Mouse (Mus musculus) kidney, adult 2 months (tissue): ENCODE data around the gene Ppp3ca. TPM values are rescaled to one million over a fixed set of nuclear protein-coding genes. Genes with fewer than 3 reads are reported as not detected.

Source experiments
- DNase-seq: peaks from one replicate; pipeline ENCODE4 v3.0.0; 2021
- H3K27ac ChIP-seq: fragments of 200-500 bp; 2 replicates; pipeline ENCODE4 v1.5.1; 2012; ENCODE audit warnings: low read depth, low read length, control low read depth, inconsistent platforms; ENCODE audit not compliant: insufficient read depth
- H3K27me3 ChIP-seq: fragments of 200-500 bp; replicated peaks from 2 replicates; pipeline ENCODE4 v1.6.1; 2012; ENCODE audit warnings: mild to moderate bottlenecking, moderate library complexity, low read length, inconsistent platforms; ENCODE audit not compliant: control insufficient read depth, insufficient read depth
- H3K36me3 ChIP-seq: fragments of 200-500 bp; 2 replicates; pipeline ENCODE4 v1.6.1; 2012; ENCODE audit warnings: mild to moderate bottlenecking, moderate library complexity, low read length, inconsistent platforms; ENCODE audit not compliant: control insufficient read depth, insufficient read depth
- H3K4me1 ChIP-seq: fragments of 200-500 bp; 2 replicates; pipeline ENCODE4 v1.6.1; 2011; ENCODE audit warnings: low read length; ENCODE audit not compliant: control insufficient read depth, insufficient read depth
- H3K4me3 ChIP-seq: fragments of 200-500 bp; 2 replicates; pipeline ENCODE4 v1.5.1; 2011; ENCODE audit warnings: mild to moderate bottlenecking, low read depth, low read length, control low read depth; ENCODE audit not compliant: insufficient read depth
- CTCF ChIP-seq: fragments of 200-500 bp; conservative IDR thresholded peaks from 2 replicates; pipeline ENCODE4 v1.5.1; 2011; ENCODE audit warnings: low read depth, mild to moderate bottlenecking, control low read depth, low read length, moderate library complexity, mixed read lengths; ENCODE audit not compliant: insufficient read depth, insufficient read length
- POLR2A ChIP-seq: fragments of 200-500 bp; IDR thresholded peaks from one replicate; pipeline ENCODE4 v1.6.1; 2011; ENCODE audit warnings: low read depth, low read length, control low read depth
- WGBS: fragments of 180-500 bp; shearing (Covaris S2); methylation state at CpG from one replicate; pipeline ENCODE4 v1.1.7; 2018; 5-methylcytosine and 5-hydroxymethylcytosine counted together
- polyA plus RNA-seq: library from polyadenylated mRNA; depleted of rRNA; stranded (reverse); fragments of >200 nt; gene quantifications from 2 replicates; pipeline ENCODE4 v1.2.3, GENCODE M21; 2012

The Ppp3ca gene
- polyA plus RNA-seq, 1 experiment: 14.0 TPM

GRCm38 (mm10) chr3:136813886-136814285 lies 144.0 kb downstream of the Ppp3ca start:
- Histone ChIP-seq H3K4me3 (no peak overlapping the region), H3K27ac (no peak overlapping the region), H3K36me3 (no peaks in the 10 kb centered on the region), H3K27me3 (no peaks in the 10 kb centered on the region), H3K4me1 (peaks cover 8% of the 10 kb centered on the region; the same call in 1 of the 2 replicates)
- 99% methylated on average over 2 of the region's 2 CpGs for WGBS
- no peak for DNase-seq
- no peak for TF ChIP-seq POLR2A
- TF ChIP-seq CTCF: no peak

GRCm38 (mm10) chr3:136814916-136815315 lies 145.0 kb downstream of the Ppp3ca start:
- no peak overlapping the region for H3K4me3 ChIP-seq
- TF ChIP-seq CTCF (no peak), POLR2A (no peak)
- no peak overlapping the region for H3K27ac ChIP-seq
- 60% methylated on average over 4 of the region's 4 CpGs for WGBS
- DNase-seq: peak; percentile 21
- no peaks in the 10 kb centered on the region for H3K36me3 ChIP-seq
- peaks cover 11% of the 10 kb centered on the region; the same call in 1 of the 2 replicates for H3K4me1 ChIP-seq
- no peaks in the 10 kb centered on the region for H3K27me3 ChIP-seq

GRCm38 (mm10) chr3:136816319-136816718 lies 146.4 kb downstream of the Ppp3ca start:
- TF ChIP-seq POLR2A (no peak), CTCF (no peak)
- H3K4me1 ChIP-seq: peaks cover 11% of the 10 kb centered on the region; the same call in 1 of the 2 replicates
- no peaks in the 10 kb centered on the region for H3K36me3 ChIP-seq
- no peaks in the 10 kb centered on the region for H3K27me3 ChIP-seq
- H3K27ac ChIP-seq: no peak overlapping the region
- no peak overlapping the region for H3K4me3 ChIP-seq
- 80% methylated on average over 3 of the region's 3 CpGs for WGBS
- no peak for DNase-seq

GRCm38 (mm10) chr3:136818997-136819396 lies 149.1 kb downstream of the Ppp3ca start:
- no peaks in the 10 kb centered on the region for H3K27me3 ChIP-seq
- peaks cover 9% of the 10 kb centered on the region; the same call in 1 of the 2 replicates for H3K4me1 ChIP-seq
- no peak for TF ChIP-seq POLR2A
- no peak for TF ChIP-seq CTCF
- no peaks in the 10 kb centered on the region for H3K36me3 ChIP-seq
- no peak overlapping the region for H3K4me3 ChIP-seq
- H3K27ac ChIP-seq: no peak overlapping the region
- DNase-seq: peak; percentile 12
- 43% methylated on average over 5 of the region's 5 CpGs for WGBS

GRCm38 (mm10) chr3:136821039-136821438 lies 151.1 kb downstream of the Ppp3ca start:
- Histone ChIP-seq H3K4me3 (no peak overlapping the region), H3K27ac (no peak overlapping the region), H3K27me3 (no peaks in the 10 kb centered on the region), H3K36me3 (no peaks in the 10 kb centered on the region), H3K4me1 (peaks cover 3% of the 10 kb centered on the region; the same call in 1 of the 2 replicates)
- WGBS: 75% methylated on average over 3 of the region's 3 CpGs
- no peak for DNase-seq
- TF ChIP-seq POLR2A: no peak
- no peak for TF ChIP-seq CTCF

- H3K27ac ChIP-seq: no peak overlapping the region
- WGBS: 87% methylated on average over 2 of the region's 2 CpGs
- H3K4me1 ChIP-seq: peaks cover 3% of the 10 kb centered on the region; the same call in 1 of the 2 replicates
- no peak for DNase-seq
- no peak overlapping the region for H3K4me3 ChIP-seq
- TF ChIP-seq POLR2A (no peak), CTCF (no peak)
- no peaks in the 10 kb centered on the region for H3K27me3 ChIP-seq
- no peaks in the 10 kb centered on the region for H3K36me3 ChIP-seq
Measured at GRCm38 (mm10) chr3:136821993-136822392, 152.1 kb downstream of the Ppp3ca start.

- DNase-seq: no peak
- H3K4me3 ChIP-seq: no peak overlapping the region
- 93% methylated on average over 2 of the region's 2 CpGs for WGBS
- H3K4me1 ChIP-seq: peaks cover 3% of the 10 kb centered on the region; the same call in 1 of the 2 replicates
- H3K36me3 ChIP-seq: no peaks in the 10 kb centered on the region
- H3K27ac ChIP-seq: no peak overlapping the region
- TF ChIP-seq CTCF (no peak), POLR2A (no peak)
- H3K27me3 ChIP-seq: no peaks in the 10 kb centered on the region
Measured at GRCm38 (mm10) chr3:136822431-136822830, 152.5 kb downstream of the Ppp3ca start.
